17 mouse cellular contexts compared by ENCODE assay signal in the genomic region with DNA sequence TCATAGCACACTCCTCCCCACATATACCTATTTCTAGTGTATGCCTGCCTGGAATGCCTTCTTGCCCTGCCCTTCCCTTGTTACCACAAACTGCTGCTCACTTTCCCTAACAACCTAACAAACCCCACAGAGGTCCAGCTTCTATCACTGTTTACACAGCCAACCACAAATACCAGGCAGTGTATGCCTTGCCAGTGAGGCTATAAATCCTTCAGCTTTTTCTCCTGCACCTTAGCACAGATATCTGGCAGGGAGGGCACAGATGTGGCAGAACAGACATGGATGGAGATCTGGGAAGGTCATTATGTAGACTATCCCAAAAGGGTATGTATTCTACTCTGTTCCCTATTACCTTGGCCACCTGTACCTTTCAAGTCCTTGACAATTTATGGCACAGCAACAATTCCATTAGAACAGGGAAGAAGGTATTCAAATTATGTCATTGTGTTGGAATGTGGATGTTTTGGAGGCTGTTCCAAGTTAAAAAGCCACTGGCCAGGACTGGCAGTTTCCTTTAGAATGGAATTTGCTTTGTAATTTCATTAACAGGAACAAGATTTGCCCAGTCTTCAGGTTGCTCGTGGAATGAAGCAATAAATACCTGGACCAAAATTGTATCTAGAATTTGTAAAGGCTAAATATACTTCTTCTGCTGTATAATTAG.
DNase-seq lines count a peak whose midpoint lies in the region; ATAC-seq and TF ChIP-seq lines count a peak whose summit lies in the region.
"Had no signal": no experiment of that assay in that cellular context is flagged by ENCODE, and none has a peak within 500 bp of the region (broad histone marks: within the 10 kb centered on the region; RNA-seq: fewer than 3 reads in every experiment).

No protein-coding gene starts in this region.

- peak; percentile 57 for DNase-seq in kidney, adult 2 months
- DNase-seq in kidney, postnatal 10 days = no peak
- peak; percentile 57 for DNase-seq in Muller cell, postnatal 12 days (ENCODE audit: inconsistent ontology term)
- peak; percentile 34 for DNase-seq in kidney, adult 9 months
- DNase-seq in lung, postnatal 25 days (ENCODE audit: low spot score) = peak; percentile 11
- no peak for DNase-seq in ovary, postnatal 14 days (ENCODE audit: low spot score)
- DNase-seq in right cerebral cortex, adult 18-20 months = no peak
- DNase-seq: cerebellum, postnatal 10 days; embryo, embryonic 11 days; gastrocnemius, postnatal 36 days; thymus, adult 2 months had no signal

- H3K27me3 ChIP-seq in kidney, adult 2 months (replicated peaks; ENCODE audit: control insufficient read depth, insufficient read depth, low read length) = no peaks in the 10 kb centered on the region
- H3K27me3 ChIP-seq: forebrain, embryonic 12.5 days; hindbrain, embryonic 13.5 days; intestine, embryonic 15.5 days; midbrain, embryonic 13.5 days had no signal

- TF ChIP-seq CTCF in kidney, adult 2 months (conservative IDR thresholded peaks at IDR 0.05; ENCODE audit: insufficient read depth, insufficient read length, low read depth, low read length) = no peak

- H3K4me1 ChIP-seq in kidney, adult 2 months (ENCODE audit: control insufficient read depth, insufficient read depth, low read length) = no peaks in the 10 kb centered on the region
- H3K4me1 ChIP-seq: forebrain, embryonic 12.5 days; hindbrain, embryonic 13.5 days; intestine, embryonic 15.5 days; midbrain, embryonic 13.5 days had no signal

- peak overlapping the region; percentile 90 for H3K27ac ChIP-seq in kidney, adult 2 months (ENCODE audit: insufficient read depth, low read depth, low read length)
- H3K27ac ChIP-seq: forebrain, embryonic 12.5 days; hindbrain, embryonic 13.5 days; intestine, embryonic 15.5 days; macrophage; midbrain, embryonic 13.5 days had no signal

- WGBS in kidney, adult 2 months = 7% methylated on average over 1 of the region's 1 CpGs

- H3K4me3 ChIP-seq in kidney, adult 2 months (ENCODE audit: insufficient read depth, low read depth, low read length) = no peak overlapping the region
- H3K4me3 ChIP-seq: forebrain, embryonic 12.5 days; hindbrain, embryonic 13.5 days; intestine, embryonic 15.5 days; midbrain, embryonic 13.5 days had no signal

- no peak for ATAC-seq in erythroid progenitor cell, adult 5-6 weeks (replicated peaks; ENCODE audit: low FRiP score, poor library complexity, severe bottlenecking)
- ATAC-seq: intestine, embryonic 15.5 days; midbrain, embryonic 13.5 days had no signal

- H3K36me3 ChIP-seq in kidney, adult 2 months (ENCODE audit: control insufficient read depth, insufficient read depth, low read length) = no peaks in the 10 kb centered on the region
- H3K36me3 ChIP-seq: forebrain, embryonic 12.5 days; hindbrain, embryonic 13.5 days; intestine, embryonic 15.5 days; midbrain, embryonic 13.5 days had no signal

- TF ChIP-seq POLR2A in kidney, adult 2 months (IDR thresholded peaks at IDR 0.05; ENCODE audit: low read depth, low read length) = no peak

Comparison
In these comparisons a context has a peak if more than half of its experiments do, and no peak if none do; other contexts are left out.
1. DNase-seq: peak in kidney, adult 2 months (single experiment), Muller cell, postnatal 12 days (single experiment), kidney, adult 9 months (single experiment) and lung, postnatal 25 days (single experiment); none in kidney, postnatal 10 days (single experiment), ovary, postnatal 14 days (single experiment) and right cerebral cortex, adult 18-20 months (single experiment).